Mouse (Mus musculus) heart, embryonic 11.5 days (tissue): ENCODE results near the gene Mgme1. TPM values are rescaled to one million over a fixed set of nuclear protein-coding genes. Genes with fewer than 3 reads are reported as not detected.

Experiments used
- ATAC-seq: fragments of 200-750 bp; cut with Nextera tagmentation; replicated peaks from 2 replicates; pipeline ENCODE4 v1.8.0; 2017; ENCODE audit warnings: moderate library complexity; ENCODE audit not compliant: insufficient number of reproducible peaks, low FRiP score, low TSS enrichment
- H3K27ac ChIP-seq: fragments of 300-500 bp; sonication (generic); 2 replicates; pipeline ENCODE4 v1.5.1; 2014; ENCODE audit warnings: mild to moderate bottlenecking, low read depth, low read length
- H3K27me3 ChIP-seq: fragments of 300-500 bp; sonication (generic); 2 replicates; pipeline ENCODE4 v1.6.1; 2014; ENCODE audit warnings: mild to moderate bottlenecking, low read length, mixed read lengths; ENCODE audit not compliant: control insufficient read depth, insufficient read depth
- H3K36me3 ChIP-seq: fragments of 300-500 bp; sonication (generic); 2 replicates; pipeline ENCODE4 v1.6.1; 2014; ENCODE audit warnings: mild to moderate bottlenecking, low read length, moderate library complexity, mixed read lengths; ENCODE audit not compliant: control insufficient read depth, insufficient read depth
- H3K4me1 ChIP-seq: fragments of 300-500 bp; sonication (generic); 2 replicates; pipeline ENCODE4 v1.6.1; 2014; ENCODE audit warnings: low read length; ENCODE audit not compliant: control insufficient read depth, insufficient read depth
- H3K4me2 ChIP-seq: fragments of 300-500 bp; sonication (generic); 2 replicates; pipeline ENCODE4 v1.6.1; 2014; ENCODE audit warnings: mild to moderate bottlenecking, moderate library complexity
- H3K4me3 ChIP-seq: fragments of 300-500 bp; sonication (generic); 2 replicates; pipeline ENCODE4 v1.5.1; 2014; ENCODE audit warnings: low read depth, low read length
- H3K9ac ChIP-seq: fragments of 300-500 bp; sonication (generic); 2 replicates; pipeline ENCODE4 v1.6.1; 2014; ENCODE audit warnings: mild to moderate bottlenecking, low read depth, low read length, moderate library complexity
- H3K9me3 ChIP-seq: fragments of 300-500 bp; sonication (generic); replicated peaks from 2 replicates; pipeline ENCODE4 v1.6.1; 2016; ENCODE audit warnings: low read length; ENCODE audit not compliant: control insufficient read depth
- WGBS: fragments of 180-500 bp; shearing (Covaris S2); extraction: QIAGEN DNeasy Blood & Tissue Kit; methylation state at CpG from one replicate; pipeline ENCODE4 v1.1.7; 2014; ENCODE audit not compliant: insufficient replicate concordance; 5-methylcytosine and 5-hydroxymethylcytosine counted together
- polyA plus RNA-seq: library from polyadenylated mRNA; unstranded; fragments of >200 nt; fragmentation: Nextera tagmentation; extraction: Ambion mirVana; gene quantifications from 2 replicates; pipeline ENCODE4 v1.2.1, GENCODE M21; 2014

Gene Mgme1
- polyA plus RNA-seq, 1 experiment from 2014 or later, result 16.7 TPM

DNA sequence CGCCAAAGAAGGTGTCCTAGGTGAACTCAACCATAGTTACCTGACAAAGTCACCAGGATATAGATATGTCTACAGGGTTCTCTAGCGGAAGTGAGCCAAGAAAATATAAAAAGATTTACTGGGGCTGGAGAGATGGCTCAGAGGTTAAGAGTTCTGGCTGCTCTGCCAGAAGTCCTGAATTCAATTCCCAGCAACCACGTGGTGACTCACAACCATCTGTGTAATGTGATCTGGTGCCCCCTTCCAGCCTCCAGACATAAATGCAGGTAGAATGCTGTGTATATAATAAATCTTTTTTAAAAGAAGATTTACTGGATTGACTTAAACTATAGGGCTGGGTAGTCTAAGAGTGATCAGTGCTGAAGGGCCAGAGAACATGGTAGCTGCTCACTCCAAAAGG, 11.0 kb downstream of the Mgme1 start:
- H3K9me3 ChIP-seq, result no peaks in the 10 kb centered on the region
- no peak overlapping the region for H3K9ac ChIP-seq
- no peaks in the 10 kb centered on the region for H3K27me3 ChIP-seq
- no peak overlapping the region for H3K4me3 ChIP-seq
- H3K27ac ChIP-seq, result no peak overlapping the region
- H3K4me2 ChIP-seq, result no peak overlapping the region
- 74% methylated on average over 3 of the region's 3 CpGs for WGBS
- no peak for ATAC-seq
- peaks cover 3% of the 10 kb centered on the region for H3K36me3 ChIP-seq
- peaks cover 13% of the 10 kb centered on the region for H3K4me1 ChIP-seq

DNA sequence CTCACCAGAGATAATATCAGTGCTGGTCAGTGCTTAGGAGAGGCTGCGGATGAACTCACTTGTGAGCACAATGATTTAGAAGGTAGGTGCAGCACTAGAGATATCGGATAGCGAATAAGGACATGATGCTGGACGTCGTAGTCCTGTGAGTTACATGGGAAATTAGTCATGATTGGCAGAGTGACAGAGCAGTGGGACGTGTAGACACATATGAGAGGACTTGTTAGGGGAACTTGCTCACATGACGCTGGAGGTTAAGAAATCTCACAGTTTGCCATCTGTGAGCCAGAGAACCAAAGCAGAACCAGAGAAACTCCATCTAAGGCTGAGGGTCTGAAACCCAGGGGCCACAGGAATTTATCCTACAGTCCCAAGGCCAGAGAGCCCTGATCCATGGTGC, 19.9 kb downstream of the Mgme1 start:
- 90% methylated on average over 7 of the region's 7 CpGs for WGBS
- Histone ChIP-seq H3K27ac (no peak overlapping the region), H3K4me1 (peaks cover 8% of the 10 kb centered on the region; the same call in 1 of the 2 replicates), H3K36me3 (no peaks in the 10 kb centered on the region), H3K4me2 (no peak overlapping the region), H3K9me3 (no peaks in the 10 kb centered on the region), H3K4me3 (no peak overlapping the region), H3K27me3 (no peaks in the 10 kb centered on the region), H3K9ac (no peak overlapping the region)
- no peak for ATAC-seq

DNA sequence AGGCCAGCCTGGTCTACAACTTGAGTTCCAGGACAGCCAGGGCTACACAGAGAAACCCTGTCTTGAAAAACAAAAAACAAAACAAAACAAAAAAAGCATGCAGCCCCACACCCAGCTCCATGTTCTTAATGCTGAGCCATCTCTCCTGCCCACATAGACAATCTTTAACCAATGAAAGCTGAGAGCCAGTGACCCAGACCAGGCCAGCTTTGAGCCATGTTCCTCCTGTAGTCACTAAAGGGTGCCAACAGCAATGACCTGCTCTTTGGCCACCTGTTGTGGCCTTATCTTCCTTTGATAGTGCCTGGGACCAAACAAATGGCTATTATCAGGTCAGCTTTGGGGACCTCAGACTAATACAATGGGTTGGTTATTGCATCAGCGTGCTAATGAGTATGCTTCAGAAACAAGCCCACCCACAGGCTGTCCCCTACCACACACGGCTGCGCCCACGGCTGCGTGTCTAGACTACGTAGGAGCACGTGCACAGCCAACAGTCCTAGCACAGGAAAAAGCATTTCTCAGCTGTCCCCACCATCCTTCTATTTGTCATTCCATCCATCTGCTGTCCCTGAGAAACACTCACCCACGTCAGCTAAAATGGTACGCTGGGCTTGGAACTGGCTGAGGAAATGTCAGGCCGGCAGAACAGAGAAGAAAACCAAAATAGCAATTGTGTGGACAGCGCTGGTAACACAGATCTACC, 21.3 kb downstream of the Mgme1 start:
- H3K4me3 ChIP-seq, result no peak overlapping the region
- whole genome bisulfite sequencing, result 53% methylated on average over 11 of the region's 11 CpGs

DNA sequence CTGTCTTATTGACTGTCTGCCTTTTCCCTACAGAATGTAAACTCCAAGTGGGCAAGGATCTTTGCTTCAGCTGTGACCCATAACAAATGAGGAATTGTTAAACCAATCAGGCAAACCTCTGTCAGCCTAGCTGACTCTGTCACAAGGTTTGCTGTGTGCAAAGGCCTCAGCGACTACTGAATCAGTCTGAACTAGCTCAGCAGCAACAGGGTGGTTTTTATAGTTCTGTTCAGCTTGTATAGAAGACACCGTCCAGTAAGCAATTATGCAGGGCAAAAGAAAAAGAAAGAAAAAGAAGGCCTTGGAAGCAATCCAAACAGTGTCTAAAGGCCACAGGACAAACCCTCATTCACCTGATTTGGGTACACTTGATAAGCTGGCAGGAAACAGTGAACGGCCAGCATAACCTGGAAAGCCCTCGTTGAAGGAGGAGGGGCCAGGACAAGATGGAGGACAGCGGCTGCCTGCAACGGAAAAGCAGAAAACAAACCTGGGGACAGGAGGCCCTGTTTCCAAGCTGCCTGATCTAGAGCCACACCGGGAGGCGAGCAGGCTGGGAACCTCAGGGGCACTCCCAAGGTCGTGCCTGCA, 24.8 kb downstream of the Mgme1 start:
- H3K9me3 ChIP-seq, result no peaks in the 10 kb centered on the region
- H3K27ac ChIP-seq, result no peak overlapping the region
- H3K9ac ChIP-seq, result no peak overlapping the region
- WGBS, result 57% methylated on average over 9 of the region's 9 CpGs
- H3K4me1 ChIP-seq, result 0 out of 2 replicates have a peak, but pooled peaks cover 6% of the 10 kb centered on the region
- no peaks in the 10 kb centered on the region for H3K36me3 ChIP-seq
- H3K27me3 ChIP-seq, result no peaks in the 10 kb centered on the region
- no peak overlapping the region for H3K4me3 ChIP-seq
- H3K4me2 ChIP-seq, result no peak overlapping the region
- no peak for ATAC-seq

More for the DNA sequence above, 21.3 kb downstream of the Mgme1 start:
- no peak for ATAC-seq
- H3K36me3 ChIP-seq, result no peaks in the 10 kb centered on the region
- H3K9ac ChIP-seq, result no peak overlapping the region
- H3K27me3 ChIP-seq, result no peaks in the 10 kb centered on the region
- H3K4me2 ChIP-seq, result no peak overlapping the region
- H3K27ac ChIP-seq, result no peak overlapping the region
- 0 out of 2 replicates have a peak, but pooled peaks cover 5% of the 10 kb centered on the region for H3K4me1 ChIP-seq
- H3K9me3 ChIP-seq, result no peaks in the 10 kb centered on the region

DNA sequence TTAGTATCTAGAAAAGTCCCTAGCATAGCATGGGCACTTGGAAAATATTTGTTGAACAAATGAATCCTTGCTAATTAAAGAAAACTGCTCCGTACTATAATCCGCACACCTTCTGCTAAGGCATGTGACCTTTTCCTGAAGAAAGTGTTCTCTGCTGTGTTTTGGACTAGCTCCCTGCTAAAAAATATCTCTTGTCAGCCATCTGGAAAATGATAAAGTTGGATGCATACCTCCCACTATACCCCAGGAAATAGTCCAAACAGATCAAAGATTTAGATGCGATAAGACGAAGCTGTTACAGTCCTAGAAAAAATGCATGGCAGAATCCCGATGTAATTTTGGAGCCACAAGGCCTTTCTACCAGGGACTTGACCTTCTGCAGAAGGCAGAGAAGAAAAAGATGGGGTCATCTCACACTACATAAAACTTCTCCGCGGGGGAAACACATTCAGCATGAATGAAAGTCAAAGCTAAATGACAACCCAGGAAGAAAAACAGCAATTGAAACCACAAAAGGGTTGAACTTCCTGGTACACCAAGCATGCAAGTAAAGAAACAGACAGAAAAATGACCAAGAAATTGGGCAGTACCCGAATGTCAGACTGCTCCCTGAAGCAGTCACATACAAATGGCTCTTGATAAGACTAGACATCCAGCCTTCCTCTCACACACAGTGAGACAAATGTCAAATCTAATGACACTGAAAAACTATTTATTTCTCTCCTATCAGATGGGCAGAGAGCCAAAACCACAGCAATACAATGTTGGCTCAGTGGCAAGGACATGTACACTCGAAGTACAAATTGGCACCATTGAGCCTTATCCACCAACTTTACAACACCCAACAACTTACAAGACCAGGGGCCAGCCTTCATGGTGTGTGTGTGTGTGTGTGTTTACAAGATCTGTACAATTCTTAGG, 29.5 kb downstream of the Mgme1 start:
- Histone ChIP-seq H3K36me3 (no peaks in the 10 kb centered on the region), H3K27me3 (no peaks in the 10 kb centered on the region), H3K9me3 (no peaks in the 10 kb centered on the region), H3K27ac (no peak overlapping the region), H3K9ac (no peak overlapping the region), H3K4me2 (no peak overlapping the region), H3K4me3 (no peak overlapping the region), H3K4me1 (0 out of 2 replicates have a peak, but pooled peaks cover 2% of the 10 kb centered on the region)
- no peak for ATAC-seq
- WGBS, result 69% methylated on average over 9 of the region's 9 CpGs

DNA sequence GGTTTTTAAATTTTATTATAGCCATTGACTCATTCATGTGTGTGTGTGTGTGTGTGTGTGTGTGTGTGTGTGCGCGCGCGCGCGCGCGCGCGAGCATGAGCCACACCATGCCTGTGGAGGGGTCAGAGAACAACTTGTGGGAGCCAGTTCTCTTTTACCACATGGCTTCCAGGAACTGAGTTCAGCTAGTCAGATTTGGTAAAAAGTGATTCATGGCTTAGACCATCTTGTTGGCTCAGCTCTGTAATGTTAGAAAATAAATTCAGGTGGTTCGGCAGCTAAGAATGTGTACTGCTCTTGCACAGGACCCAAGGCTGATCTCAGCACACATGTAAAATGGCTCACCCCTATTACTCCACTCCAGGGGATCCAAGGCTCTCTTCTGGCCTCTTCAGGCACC, 30.6 kb downstream of the Mgme1 start:
- Histone ChIP-seq H3K4me1 (0 out of 2 replicates have a peak, but pooled peaks cover 2% of the 10 kb centered on the region), H3K4me3 (no peak overlapping the region), H3K9me3 (no peaks in the 10 kb centered on the region), H3K4me2 (no peak overlapping the region), H3K27me3 (no peaks in the 10 kb centered on the region), H3K9ac (no peak overlapping the region), H3K27ac (no peak overlapping the region), H3K36me3 (no peaks in the 10 kb centered on the region)
- WGBS, result 94% methylated on average over 11 of the region's 11 CpGs
- no peak for ATAC-seq

DNA sequence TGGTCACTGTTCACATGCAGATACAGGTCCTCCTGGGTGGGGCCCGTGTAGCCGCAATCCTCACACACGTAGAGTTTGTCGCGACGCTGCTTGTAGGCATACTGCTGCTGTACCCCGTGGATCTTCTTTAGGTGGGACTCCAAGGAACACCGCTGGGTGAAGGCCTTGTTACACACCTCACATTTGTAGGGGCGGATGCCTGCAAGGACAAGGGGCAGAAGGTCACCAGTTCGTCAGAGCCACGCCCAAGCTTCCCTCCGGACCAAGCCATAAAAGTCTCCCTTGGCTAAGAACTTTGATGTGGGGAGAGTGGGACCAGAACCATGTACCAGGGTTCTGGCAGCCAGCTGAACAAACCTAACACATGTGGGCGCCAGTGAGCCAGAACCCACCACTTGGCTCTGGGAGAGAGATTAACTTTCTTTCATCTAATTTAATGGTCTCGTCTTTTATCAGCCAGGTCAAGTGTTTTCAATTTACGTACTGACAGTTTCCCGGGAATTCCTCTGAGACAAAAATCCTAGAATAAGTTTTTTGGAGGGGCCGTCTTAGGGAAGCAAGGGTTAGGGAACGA, 35.3 kb downstream of the Mgme1 start:
- ATAC-seq, result no peak
- H3K27me3 ChIP-seq, result no peaks in the 10 kb centered on the region
- no peaks in the 10 kb centered on the region for H3K36me3 ChIP-seq
- no peak overlapping the region for H3K4me2 ChIP-seq
- H3K4me1 ChIP-seq, result no peaks in the 10 kb centered on the region; the same call in 1 of the 2 replicates
- no peak overlapping the region for H3K4me3 ChIP-seq
- no peaks in the 10 kb centered on the region for H3K9me3 ChIP-seq
- WGBS, result 64% methylated on average over 18 of the region's 18 CpGs
- no peak overlapping the region for H3K27ac ChIP-seq
- no peak overlapping the region for H3K9ac ChIP-seq

DNA sequence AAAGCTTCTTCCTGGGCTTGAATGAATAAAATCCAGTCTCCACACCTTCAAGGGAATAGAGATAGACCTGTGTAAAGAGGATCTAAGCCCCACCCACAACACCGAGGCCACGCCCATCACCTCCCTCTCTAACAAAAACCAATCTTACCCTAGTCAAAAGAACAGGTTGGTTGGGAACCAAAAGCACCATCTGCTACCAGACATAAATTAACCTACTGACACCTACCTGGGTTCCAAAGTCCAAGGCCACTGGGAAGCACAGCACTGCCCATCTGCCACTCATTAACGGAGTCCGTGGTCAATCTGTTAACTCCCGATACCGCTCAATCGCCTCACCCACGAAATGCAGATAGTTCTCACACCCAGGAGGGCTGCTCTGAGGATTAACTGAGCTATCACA, 38.1 kb downstream of the Mgme1 start:
- ATAC-seq, result no peak
- WGBS, result 38% methylated on average over 8 of the region's 8 CpGs

More for the DNA sequence above, 38.1 kb downstream of the Mgme1 start:
- no peak overlapping the region for H3K4me3 ChIP-seq
- H3K27ac ChIP-seq, result no peak overlapping the region
- H3K9ac ChIP-seq, result no peak overlapping the region
- H3K9me3 ChIP-seq, result no peaks in the 10 kb centered on the region
- no peaks in the 10 kb centered on the region for H3K27me3 ChIP-seq
- no peak overlapping the region for H3K4me2 ChIP-seq
- H3K4me1 ChIP-seq, result no peaks in the 10 kb centered on the region; the same call in 1 of the 2 replicates
- no peaks in the 10 kb centered on the region for H3K36me3 ChIP-seq
